Mouse (Mus musculus) macrophage (primary cell): ENCODE measurements around the gene Zer1. TPM values are rescaled to one million over a fixed set of nuclear protein-coding genes. Genes with fewer than 3 reads are reported as not detected.

Experiments
- H3K27ac ChIP-seq: fragments of 350-480 bp; formaldehyde crosslinking; 2 replicates; pipeline ENCODE4 v1.9.0; 2021
- H3K36me3 ChIP-seq: fragments of 350-480 bp; formaldehyde crosslinking; 2 replicates; pipeline ENCODE4 v1.9.0; 2021; ENCODE audit errors: inconsistent target
- H3K4me3 ChIP-seq: fragments of 350-480 bp; formaldehyde crosslinking; 2 replicates; pipeline ENCODE4 v1.9.0; 2021; ENCODE audit errors: inconsistent target
- H3K79me2 ChIP-seq: fragments of 350-480 bp; formaldehyde crosslinking; 2 replicates; pipeline ENCODE4 v1.9.0; 2021; ENCODE audit errors: inconsistent target
- WGBS: methylation state at CpG from one replicate; pipeline ENCODE4 v1.1.7; 2026; ENCODE audit warnings: inconsistent platforms; ENCODE audit not compliant: missing documents; 5-methylcytosine and 5-hydroxymethylcytosine counted together
- polyA plus RNA-seq: library from polyadenylated mRNA; stranded (reverse); fragments of 250-400 nt; gene quantifications from 3 replicates; pipeline ENCODE4 v1.2.4, GENCODE M21; 2018; ENCODE audit warnings: inconsistent platforms

Zer1 gene
- polyA plus RNA-seq, 1 experiment from 2014 or later, result 6.9 TPM

DNA sequence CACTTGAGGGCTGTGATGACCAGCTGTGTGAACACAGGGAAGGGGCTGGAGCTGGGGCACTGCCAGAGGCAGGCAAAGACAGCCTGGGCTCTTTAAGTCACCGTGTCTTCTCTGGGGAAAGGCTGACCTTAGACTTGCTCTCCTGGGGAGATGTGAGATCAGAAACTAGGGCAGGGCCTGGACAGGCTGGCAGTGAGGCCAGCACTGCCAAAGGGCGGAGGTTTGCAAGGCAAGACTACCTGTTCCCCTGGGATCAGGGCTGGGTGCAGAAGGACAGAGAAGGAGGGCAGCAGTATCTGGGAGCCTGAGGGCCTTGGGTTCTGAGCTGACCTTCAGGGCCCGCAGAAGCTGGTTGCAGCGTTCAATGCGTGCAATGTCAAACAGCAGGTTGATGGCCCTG is 16.7 kb downstream of the Zer1 start:
- Histone ChIP-seq H3K79me2 (no peaks in the 10 kb centered on the region), H3K27ac (no peak overlapping the region), H3K4me3 (no peak overlapping the region), H3K36me3 (peaks cover 21% of the 10 kb centered on the region)
- WGBS, result 82% methylated on average over 5 of the region's 5 CpGs

DNA sequence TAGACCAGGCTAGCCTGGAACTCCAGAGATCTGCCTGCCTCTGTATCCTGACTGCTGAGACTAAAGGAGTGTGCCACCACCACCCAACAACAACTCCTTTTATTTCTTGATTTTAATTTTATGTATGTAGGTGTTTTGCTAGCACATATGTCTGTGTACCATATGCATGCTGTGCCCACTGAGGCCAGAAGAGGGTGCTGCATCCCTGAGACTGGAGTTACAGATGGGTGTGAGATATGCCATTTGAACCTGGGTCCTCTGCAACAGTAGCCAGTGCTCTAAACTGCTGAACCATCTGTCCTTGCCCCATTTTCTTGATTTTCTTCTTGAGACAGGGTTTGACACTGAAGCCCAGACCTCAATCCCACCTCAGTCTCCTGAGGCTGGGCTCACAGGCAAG is 18.0 kb downstream of the Zer1 start:
- Histone ChIP-seq H3K27ac (no peak overlapping the region), H3K36me3 (peaks cover 21% of the 10 kb centered on the region), H3K4me3 (no peak overlapping the region), H3K79me2 (no peaks in the 10 kb centered on the region)

DNA sequence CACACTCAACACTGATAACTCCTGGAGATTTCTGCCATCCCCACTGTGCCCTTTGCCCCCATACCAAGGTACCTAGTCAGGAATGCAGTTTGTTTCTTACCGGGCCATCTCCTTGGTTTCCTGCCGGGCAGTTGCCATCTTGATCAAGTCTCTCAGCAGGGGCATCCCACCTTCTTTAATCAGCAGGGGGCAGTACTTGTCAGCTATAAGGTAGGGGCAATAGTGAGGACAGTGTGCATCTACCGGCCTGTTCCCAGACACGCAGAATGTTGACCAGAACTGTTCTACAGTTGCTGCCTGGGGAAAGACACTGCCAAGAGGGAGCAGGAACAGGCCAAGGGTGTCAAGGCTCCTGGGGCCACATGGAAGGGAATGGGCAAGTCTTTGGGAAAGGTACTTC is 24.2 kb downstream of the Zer1 start:
- peaks cover 3% of the 10 kb centered on the region; the same call in 1 of the 2 replicates for H3K79me2 ChIP-seq
- WGBS, result 91% methylated on average over 4 of the region's 4 CpGs
- H3K4me3 ChIP-seq, result no peak overlapping the region
- H3K27ac ChIP-seq, result no peak overlapping the region
- peaks cover 8% of the 10 kb centered on the region; the same call in 1 of the 2 replicates for H3K36me3 ChIP-seq

GRCm38 (mm10) chr2:30095882-30096527 is 28.4 kb downstream of the Zer1 start:
- H3K27ac ChIP-seq, result no peak overlapping the region
- no peak overlapping the region for H3K4me3 ChIP-seq
- peaks cover 11% of the 10 kb centered on the region; the same call in 1 of the 2 replicates for H3K79me2 ChIP-seq
- H3K36me3 ChIP-seq, result peaks cover 10% of the 10 kb centered on the region; the same call in 1 of the 2 replicates
- WGBS, result 71% methylated on average over 2 of the region's 2 CpGs

DNA sequence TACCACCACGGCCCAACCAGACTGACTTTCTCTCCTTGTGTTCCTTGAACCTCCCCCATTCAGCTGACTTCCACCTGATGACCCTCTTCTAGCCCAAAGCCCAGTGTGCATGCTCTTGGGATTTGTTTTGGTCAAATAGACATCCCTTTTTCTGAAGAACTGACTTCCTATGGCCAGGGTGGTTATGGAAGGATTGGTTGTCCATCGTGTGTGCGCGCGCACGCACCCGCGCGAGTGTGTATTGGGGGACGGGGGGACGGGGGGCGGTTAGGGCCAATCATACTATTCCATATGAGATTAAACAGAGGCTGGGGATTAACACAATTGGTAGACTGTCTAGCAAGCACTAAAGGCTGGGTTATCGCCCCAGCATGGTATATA is 30.2 kb downstream of the Zer1 start:
- H3K4me3 ChIP-seq, result peak overlapping the region; percentile 85
- peak overlapping the region; percentile 65 for H3K27ac ChIP-seq
- H3K36me3 ChIP-seq, result peaks cover 19% of the 10 kb centered on the region; the same call in 1 of the 2 replicates
- peaks cover 11% of the 10 kb centered on the region; the same call in 1 of the 2 replicates for H3K79me2 ChIP-seq
- WGBS, result under 1% methylated on average over 13 of the region's 13 CpGs

- H3K79me2 ChIP-seq, result peaks cover 11% of the 10 kb centered on the region; the same call in 1 of the 2 replicates
- H3K4me3 ChIP-seq, result peak within 1 kb of the TSS; percentile 89
- under 1% methylated on average over 46 of the region's 51 CpGs for WGBS
- peaks cover 19% of the 10 kb centered on the region; the same call in 1 of the 2 replicates for H3K36me3 ChIP-seq
- H3K27ac ChIP-seq, result peak within 1 kb of the TSS; percentile 65
These were observed 30.7 kb downstream of the Zer1 start, which contains the start of gene Zdhhc12 for GRCm38 (mm10) chr2:30093471-30094207. Gene Zdhhc12 (minus strand): TSS chr2:30093648.

GRCm38 (mm10) chr2:30092280-30092918 is 32.0 kb downstream of the Zer1 start:
- H3K36me3 ChIP-seq, result peaks cover 19% of the 10 kb centered on the region; the same call in 1 of the 2 replicates
- H3K27ac ChIP-seq, result no peak overlapping the region
- WGBS, result 81% methylated on average over 6 of the region's 6 CpGs
- H3K79me2 ChIP-seq, result peaks cover 11% of the 10 kb centered on the region; the same call in 1 of the 2 replicates
- peak overlapping the region; percentile 89 for H3K4me3 ChIP-seq

DNA sequence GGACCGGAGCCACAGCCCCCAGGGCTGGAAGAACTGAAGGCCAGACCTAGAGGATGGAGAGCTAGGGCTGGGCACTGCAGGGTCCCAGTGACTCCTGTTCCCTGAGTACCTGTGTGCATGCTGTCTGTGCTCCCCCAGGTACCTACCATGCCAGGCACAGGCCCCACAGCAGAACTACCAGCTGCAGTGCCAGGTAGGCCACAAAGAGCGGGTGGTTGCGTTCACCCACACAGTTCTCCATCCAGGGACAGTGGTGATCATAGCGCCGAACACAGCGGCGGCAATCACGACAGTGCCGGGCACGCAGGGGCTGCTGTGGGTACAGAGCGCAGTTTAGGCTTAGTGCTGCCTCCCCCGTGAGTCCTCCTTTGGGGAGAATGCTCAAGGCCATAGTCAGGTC is 32.9 kb downstream of the Zer1 start:
- peaks cover 19% of the 10 kb centered on the region; the same call in 1 of the 2 replicates for H3K36me3 ChIP-seq
- H3K4me3 ChIP-seq, result no peak overlapping the region
- peaks cover 11% of the 10 kb centered on the region; the same call in 1 of the 2 replicates for H3K79me2 ChIP-seq
- WGBS, result 91% methylated on average over 12 of the region's 12 CpGs
- H3K27ac ChIP-seq, result no peak overlapping the region

DNA sequence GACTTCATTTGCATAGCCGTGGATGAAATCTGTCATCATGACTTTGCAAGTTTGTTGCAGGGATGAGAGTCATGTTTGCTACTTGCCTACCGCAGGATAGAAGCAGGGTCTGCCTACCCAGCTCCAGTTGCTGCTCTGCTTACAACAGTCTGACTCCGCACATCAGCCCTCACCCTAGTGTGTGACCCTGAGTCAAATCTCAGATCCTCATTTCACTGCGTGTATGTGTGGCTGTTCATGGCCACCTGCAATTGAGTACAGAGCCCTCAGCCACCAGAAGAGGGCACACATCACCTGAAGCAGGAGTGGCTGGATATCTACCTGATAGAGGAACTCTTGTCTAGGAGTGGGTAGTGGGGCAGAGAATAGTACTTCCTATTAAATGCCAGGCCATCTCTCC is 37.1 kb downstream of the Zer1 start:
- Histone ChIP-seq H3K4me3 (no peak overlapping the region), H3K36me3 (peaks cover 19% of the 10 kb centered on the region; the same call in 1 of the 2 replicates), H3K27ac (no peak overlapping the region), H3K79me2 (no peaks in the 10 kb centered on the region)
- 54% methylated on average over 4 of the region's 4 CpGs for WGBS

DNA sequence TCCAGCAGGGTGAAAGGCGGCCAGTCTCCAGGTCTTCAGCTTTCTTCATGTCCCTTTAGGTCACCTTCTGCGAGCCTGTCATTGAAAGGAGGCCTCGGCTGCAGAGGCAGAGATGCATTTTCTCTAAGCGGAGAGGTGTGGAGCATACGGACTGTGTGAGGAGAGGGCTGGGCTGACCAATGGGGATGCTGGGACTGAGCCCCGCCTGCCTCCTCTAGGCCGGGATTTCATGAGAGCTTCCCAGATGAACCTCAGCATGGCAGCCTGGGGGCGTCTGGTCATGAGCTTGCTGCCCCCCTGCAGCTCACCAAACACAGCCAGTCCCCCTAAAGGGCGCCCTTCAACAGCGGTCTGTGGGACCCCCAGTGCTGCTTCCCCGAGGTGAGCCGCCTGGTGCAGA is 39.8 kb downstream of the Zer1 start:
- Histone ChIP-seq H3K36me3 (no peaks in the 10 kb centered on the region), H3K79me2 (no peaks in the 10 kb centered on the region), H3K4me3 (no peak overlapping the region), H3K27ac (peak overlapping the region; percentile 7; the same call in 1 of the 2 replicates)
- 89% methylated on average over 12 of the region's 12 CpGs for WGBS

- Histone ChIP-seq H3K4me3 (no peak overlapping the region), H3K36me3 (no peaks in the 10 kb centered on the region), H3K27ac (peak overlapping the region; percentile 7; the same call in 1 of the 2 replicates), H3K79me2 (no peaks in the 10 kb centered on the region)
- WGBS, result 9% methylated on average over 5 of the region's 5 CpGs
These were observed 40.3 kb downstream of the Zer1 start for GRCm38 (mm10) chr2:30084113-30084512.

DNA sequence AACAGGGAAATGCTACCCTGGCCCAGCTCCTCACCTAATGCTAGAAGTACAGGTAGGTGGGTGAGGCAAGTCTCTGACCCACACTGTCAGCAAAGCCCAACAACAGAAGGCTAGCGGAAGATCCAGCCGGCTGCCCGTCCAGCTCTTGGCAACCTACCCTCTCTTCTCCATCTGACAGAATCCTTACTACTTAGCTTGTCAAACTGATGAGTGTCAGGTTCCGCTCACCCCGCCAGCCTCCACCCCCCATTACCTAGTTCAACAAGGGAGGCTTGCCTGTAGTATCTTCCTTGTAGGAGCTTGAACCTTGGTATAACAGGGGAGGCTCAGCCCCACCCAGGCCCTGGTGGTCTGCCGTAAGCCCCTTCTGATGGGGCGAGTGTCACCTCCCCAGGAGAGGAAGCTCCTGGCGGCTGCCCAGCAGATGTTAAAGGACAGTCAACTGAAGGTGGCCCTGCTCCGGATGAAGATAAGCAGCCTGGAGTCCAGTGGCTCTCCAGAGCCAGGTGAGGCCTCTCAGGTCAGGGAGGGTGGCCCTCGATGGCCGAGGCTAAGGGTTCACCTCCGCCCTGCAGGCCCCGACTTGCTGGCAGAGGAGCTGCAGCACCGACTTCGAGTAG is 44.1 kb downstream of the Zer1 start:
- WGBS, result 97% methylated on average over 15 of the region's 15 CpGs
- no peaks in the 10 kb centered on the region for H3K36me3 ChIP-seq
- no peak overlapping the region for H3K4me3 ChIP-seq
- H3K27ac ChIP-seq, result no peak overlapping the region
- no peaks in the 10 kb centered on the region for H3K79me2 ChIP-seq

GRCm38 (mm10) chr2:30078760-30079159 is 45.6 kb downstream of the Zer1 start:
- Histone ChIP-seq H3K27ac (no peak overlapping the region), H3K4me3 (no peak overlapping the region), H3K79me2 (no peaks in the 10 kb centered on the region), H3K36me3 (no peaks in the 10 kb centered on the region)
- 82% methylated on average over 4 of the region's 4 CpGs for WGBS

DNA sequence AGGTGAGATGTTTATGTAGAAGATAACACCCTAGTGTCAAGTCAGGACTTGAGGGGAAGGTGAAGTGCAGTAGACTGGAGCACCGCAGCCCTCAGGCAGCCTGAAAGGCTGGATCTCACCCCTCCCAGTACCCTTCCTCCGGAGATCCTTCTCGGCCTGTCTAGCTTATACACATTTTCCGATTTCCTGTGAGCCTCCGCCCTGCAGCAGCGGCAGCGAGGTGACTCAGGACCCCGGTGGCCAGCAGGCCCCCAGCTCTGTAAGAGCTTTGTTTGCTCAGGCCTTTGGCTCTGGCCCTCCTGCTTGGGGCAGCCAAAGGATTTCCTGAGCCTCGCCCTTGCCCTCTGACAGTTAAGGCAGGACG is 46.1 kb downstream of the Zer1 start:
- 28% methylated on average over 10 of the region's 10 CpGs for WGBS
- Histone ChIP-seq H3K27ac (0 out of 2 replicates have a peak overlapping the region, but pooled peaks have one; percentile 66), H3K4me3 (peak overlapping the region; percentile 54; the same call in 1 of the 2 replicates), H3K79me2 (no peaks in the 10 kb centered on the region), H3K36me3 (no peaks in the 10 kb centered on the region)
